Mouse (Mus musculus) left cerebral cortex, adult 18-20 months (tissue): ENCODE data around the gene Garnl3. TPM values are rescaled to one million over a fixed set of nuclear protein-coding genes. Genes with fewer than 3 reads are reported as not detected.

ENCODE experiments used
- DNase-seq, 2 experiments: peaks; one replicate each; pipeline ENCODE4 v3.0.0; 2021 to 2022; ENCODE audit warnings: low spot score in 2 of 2, mixed read lengths in 1 of 2
- total RNA-seq, 2 experiments: library from RNA; stranded (reverse); gene quantifications; 2 replicates each; pipeline ENCODE4 v1.2.3; 2021

Garnl3 gene
- total RNA-seq, 2 experiments from 2014 or later = 111 to 112 TPM

DNA sequence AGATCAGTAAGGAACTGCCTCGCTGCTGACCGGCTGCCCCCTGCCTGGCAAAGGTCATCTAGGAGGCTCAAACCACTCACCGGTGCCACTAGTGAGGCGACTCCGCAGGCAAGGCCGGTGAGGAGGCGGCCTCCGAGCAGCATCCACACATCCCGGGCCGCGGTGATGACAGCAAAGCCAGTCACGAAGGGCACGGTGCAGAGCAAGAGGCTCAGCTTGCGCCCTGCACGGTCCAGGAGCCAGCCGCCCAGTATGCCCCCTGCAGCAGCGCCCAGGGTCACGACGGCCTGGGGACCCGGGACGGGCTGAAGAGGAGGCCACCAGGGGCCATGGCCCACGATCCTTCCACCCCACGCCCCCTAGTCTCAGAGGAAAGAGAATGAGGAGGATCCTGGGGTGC, 150.2 kb downstream of the Garnl3 start:
- DNase-seq = no peak

GRCm38 (mm10) chr2:32979675-32980074, 151.8 kb downstream of the Garnl3 start:
- DNase-seq = no peak

DNA sequence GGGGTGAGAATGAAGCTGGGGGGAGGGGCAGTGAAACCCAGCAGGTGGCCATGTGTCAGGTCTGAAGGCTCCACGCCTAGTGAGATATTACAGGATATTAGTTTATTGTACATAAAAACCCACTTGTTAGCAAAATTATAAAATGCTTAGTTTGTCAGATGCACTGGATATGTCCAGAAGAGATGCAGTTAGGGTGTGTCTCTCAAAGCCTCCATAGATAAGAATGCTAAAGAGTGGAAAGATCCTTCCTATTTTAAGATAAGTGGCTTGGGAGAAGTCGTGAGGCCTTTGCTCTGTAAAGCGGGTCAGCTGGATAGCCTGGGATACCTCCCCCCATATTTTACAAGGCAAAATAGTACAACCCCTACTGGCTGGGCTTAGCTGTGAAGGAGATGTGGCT, 152.8 kb downstream of the Garnl3 start:
- DNase-seq = no peak

DNA sequence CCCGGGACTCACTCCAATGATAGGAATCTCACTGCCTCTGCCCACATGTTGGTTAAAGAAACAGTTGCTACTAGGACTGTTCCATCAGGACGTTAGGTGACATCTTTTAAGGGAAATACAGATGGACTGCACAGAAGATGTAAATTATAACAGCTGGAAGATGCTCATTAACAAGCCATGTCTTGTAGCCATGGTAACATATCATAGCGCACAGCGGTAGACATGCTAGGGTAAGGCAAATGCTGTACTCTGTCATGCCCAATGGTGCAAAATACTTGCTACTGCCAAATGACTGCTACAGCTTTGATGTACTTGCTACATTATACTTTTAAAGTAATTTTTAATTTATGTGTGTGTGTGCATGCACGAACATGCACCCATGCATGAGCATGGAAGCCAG, 154.3 kb downstream of the Garnl3 start:
- DNase-seq = no peak

DNA sequence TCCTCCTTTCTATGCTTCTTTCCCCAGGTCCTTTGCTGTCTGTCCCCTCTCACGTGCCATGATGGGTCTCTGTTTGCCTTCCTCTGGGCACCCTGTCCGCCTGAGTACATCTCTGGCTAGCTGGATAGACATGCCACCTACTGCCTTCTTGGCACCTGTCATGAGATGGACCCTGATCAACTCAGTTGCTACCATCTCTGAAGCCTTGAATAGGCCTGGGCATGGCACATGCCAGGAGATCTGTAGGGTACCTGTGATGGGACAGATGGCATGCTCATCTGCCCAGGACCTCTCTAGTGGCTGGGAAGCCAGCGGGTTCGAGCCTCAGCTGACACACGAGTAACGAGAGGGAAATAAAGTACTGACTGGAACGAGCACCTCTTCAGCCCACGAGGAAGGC, 157.2 kb downstream of the Garnl3 start:
- DNase-seq = no peak

DNA sequence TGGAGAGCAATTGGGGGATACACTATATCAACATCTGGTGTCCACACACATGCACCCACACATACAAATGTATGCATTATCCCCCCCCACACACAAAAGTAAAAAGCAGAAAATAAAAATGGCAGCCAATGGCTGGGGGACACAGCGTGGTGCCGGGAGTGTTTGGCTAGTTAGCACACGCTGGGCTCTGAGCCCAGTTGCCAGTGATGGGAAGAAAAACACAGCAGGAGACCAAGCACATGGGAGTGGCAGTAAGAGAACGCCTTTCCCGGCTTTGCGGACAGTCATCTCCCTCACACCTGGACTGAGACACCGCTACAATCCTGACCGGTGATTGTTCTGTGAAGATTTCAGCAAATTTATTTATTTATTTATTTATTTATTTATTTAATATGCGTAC, 160.2 kb downstream of the Garnl3 start:
- no peak for DNase-seq

- DNase-seq = peak in 1 of 2 experiments; percentile 38
These were observed 162.1 kb downstream of the Garnl3 start for GRCm38 (mm10) chr2:32969326-32969725.

GRCm38 (mm10) chr2:32968024-32968614, 163.3 kb downstream of the Garnl3 start:
- DNase-seq = no peak

- DNase-seq = peak; percentile 82 to 90
These were observed 164.5 kb downstream of the Garnl3 start for GRCm38 (mm10) chr2:32966689-32967631.

DNA sequence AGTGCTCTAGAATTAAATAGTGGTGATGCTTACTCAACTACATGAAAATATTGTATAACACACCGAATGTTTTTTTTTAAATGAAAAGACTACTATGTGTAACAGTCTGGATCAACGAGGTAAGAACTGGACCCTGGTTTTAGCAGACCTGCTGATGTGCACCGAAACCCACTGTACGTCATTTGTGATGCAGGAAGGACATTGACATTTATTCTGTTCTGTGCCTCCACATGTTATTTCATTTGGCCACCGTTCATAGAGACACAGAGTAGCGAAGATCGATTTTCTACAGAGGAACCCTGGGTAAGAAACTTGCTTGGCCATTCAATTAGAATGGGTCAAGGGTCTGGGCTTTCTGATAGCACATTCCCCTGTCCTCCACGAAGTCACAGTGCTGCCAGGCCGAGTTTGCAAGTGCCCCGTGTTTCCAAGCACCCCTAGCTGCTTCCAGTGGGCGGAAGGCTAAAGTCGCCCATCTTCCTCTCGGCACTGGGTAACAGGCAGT, 165.2 kb downstream of the Garnl3 start:
- no peak for DNase-seq

- no peak for DNase-seq
These were observed 165.8 kb downstream of the Garnl3 start for GRCm38 (mm10) chr2:32965511-32966183.

GRCm38 (mm10) chr2:32964659-32965457, 166.6 kb downstream of the Garnl3 start:
- DNase-seq = no peak

GRCm38 (mm10) chr2:32963981-32964380, 167.5 kb downstream of the Garnl3 start:
- no peak for DNase-seq

DNA sequence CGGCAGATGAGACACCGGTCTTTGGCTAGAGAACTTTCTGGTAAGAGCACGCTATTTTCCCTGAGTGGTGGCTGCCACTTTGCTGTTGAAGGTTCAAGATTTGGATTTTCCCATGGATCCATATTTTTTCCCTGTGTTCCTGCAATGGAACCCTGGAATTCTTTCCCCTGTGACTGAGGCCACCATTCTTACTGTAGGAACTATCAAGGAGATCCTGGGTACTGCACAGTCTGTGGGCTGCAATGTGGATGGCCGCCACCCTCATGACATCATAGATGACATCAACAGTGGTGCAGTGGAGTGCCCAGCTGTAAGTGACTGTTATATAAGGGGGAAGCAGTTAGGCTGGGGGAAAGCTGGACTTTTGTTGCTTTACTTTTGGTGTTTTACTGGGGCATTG, 167.9 kb downstream of the Garnl3 start:
- no peak for DNase-seq

DNA sequence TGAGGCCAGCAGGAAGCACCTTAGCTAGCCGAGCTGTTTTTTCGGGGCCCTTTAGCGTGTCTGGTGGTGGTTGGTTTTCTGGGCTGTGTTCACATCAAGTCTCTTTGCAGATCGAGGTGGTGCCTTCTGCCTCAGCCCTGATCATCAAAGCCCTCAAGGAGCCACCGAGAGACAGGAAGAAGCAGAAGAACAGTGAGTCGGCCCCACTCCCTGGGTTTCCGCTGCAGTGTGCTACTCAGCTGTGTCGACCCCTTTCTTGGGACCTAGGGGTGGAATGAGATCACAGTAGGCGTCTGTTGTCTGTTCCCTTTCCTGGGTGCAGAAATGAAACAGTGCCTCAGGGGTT, 168.6 kb downstream of the Garnl3 start:
- no peak for DNase-seq

GRCm38 (mm10) chr2:32962062-32962874, 169.2 kb downstream of the Garnl3 start:
- DNase-seq = no peak

DNA sequence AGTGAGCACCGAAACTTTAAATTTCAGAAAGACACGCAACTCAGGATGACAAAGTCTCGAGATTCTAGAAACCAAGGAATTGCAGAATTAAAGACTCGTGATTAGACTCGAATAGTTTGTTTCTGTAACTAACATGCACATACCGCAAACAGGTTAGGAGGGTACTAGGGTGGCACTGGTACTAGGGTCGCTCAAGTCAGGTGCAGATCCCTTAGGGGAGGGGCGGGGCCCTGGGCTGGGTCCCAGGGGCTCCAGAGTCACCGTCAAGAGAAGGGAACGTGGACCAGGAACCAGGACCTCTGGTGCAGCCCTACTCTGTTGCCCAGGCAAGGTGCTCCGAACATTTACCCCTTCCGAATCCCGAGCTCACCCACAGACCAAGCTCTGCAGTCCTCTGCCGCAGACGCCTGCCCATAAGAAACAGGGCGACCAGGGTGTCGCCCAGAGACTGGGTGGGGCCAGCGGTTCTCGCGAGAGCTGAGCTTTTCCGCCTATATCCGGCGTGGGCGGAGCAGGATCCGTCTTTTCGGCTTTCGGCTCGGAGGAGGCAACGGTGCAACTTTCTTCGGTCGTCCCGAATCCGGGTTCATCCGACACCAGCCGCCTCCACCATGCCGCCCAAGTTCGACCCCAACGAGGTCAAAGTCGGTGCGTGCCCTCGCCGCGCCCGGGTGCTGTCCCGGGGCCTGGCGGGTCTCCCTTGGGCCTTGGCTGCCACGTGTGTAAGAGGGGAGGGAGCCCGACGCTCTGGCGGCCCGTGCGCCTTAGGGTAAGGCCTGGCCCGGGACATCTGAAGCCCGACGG, 170.1 kb downstream of the Garnl3 start, which contains the start of the genes Rpl12 and Lrsam1:
Gene Rpl12 (plus strand): TSS at position 368 of the 804 bp plus-strand sequence.
Gene Lrsam1 (minus strand): TSS at position 423 of the 804 bp plus-strand sequence.
- DNase-seq = peak; percentile 94

GRCm38 (mm10) chr2:32960273-32960672, 171.2 kb downstream of the Garnl3 start:
- DNase-seq = no peak

DNA sequence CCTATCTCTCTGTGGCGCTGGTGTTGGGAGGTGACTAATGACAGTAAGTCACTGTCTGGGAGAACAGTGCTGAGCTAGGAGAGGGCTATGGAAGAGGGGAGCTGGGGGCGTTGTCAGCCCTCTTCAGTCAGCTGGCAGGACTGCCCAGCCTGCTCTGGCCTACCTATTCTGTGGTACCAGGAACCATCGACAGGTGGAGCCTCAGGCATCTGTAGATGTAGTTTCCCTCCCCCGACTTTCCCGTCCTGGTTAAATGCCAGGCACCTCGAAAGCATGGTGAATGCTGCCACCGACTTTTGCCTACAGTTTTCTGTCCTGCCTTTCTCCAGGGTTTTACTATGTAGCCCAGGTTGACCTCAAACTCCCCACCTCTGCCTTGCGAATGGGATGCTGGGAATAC, 174.1 kb downstream of the Garnl3 start:
- peak; percentile 48 to 57 for DNase-seq
